Mouse (Mus musculus): Measurements from ENCODE around the gene Tmem253. TPM values are rescaled to one million over a fixed set of nuclear protein-coding genes. Genes with fewer than 3 reads are reported as not detected.

The Tmem253 gene
- polyA plus RNA-seq, 1 experiment from 2014 or later = 1.0 TPM

- H3K27ac ChIP-seq = no peak overlapping the region
- H3K36me3 ChIP-seq = peaks cover 98% of the 10 kb centered on the region
- H3K27me3 ChIP-seq (ENCODE audit: insufficient read depth, poor library complexity, severe bottlenecking) = no peaks in the 10 kb centered on the region
- H3K9me3 ChIP-seq = no peaks in the 10 kb centered on the region
- H3K4me3 ChIP-seq = no peak overlapping the region
- DNase-seq (ENCODE audit: low spot score) = no peak
- H3K4me1 ChIP-seq (replicated peaks) = no peaks in the 10 kb centered on the region
- WGBS = 81% methylated on average over 12 of the region's 12 CpGs
These were observed 20.1 kb upstream of the Tmem253 start for GRCm38 (mm10) chr14:51995219-51995871.

- Histone ChIP-seq H3K4me3 (no peak overlapping the region), H3K4me1 (replicated peaks) (no peaks in the 10 kb centered on the region), H3K36me3 (peaks cover 98% of the 10 kb centered on the region), H3K27ac (no peak overlapping the region), H3K27me3 (ENCODE audit: insufficient read depth, poor library complexity, severe bottlenecking) (no peaks in the 10 kb centered on the region), H3K9me3 (no peaks in the 10 kb centered on the region)
- WGBS = 88% methylated on average over 13 of the region's 13 CpGs
- no peak for DNase-seq (ENCODE audit: low spot score)
These were observed 19.1 kb upstream of the Tmem253 start for GRCm38 (mm10) chr14:51996231-51996841.

GRCm38 (mm10) chr14:51996866-51997265 lies 18.6 kb upstream of the Tmem253 start:
- Histone ChIP-seq H3K27ac (no peak overlapping the region), H3K36me3 (peaks cover 97% of the 10 kb centered on the region), H3K4me1 (replicated peaks) (no peaks in the 10 kb centered on the region), H3K4me3 (no peak overlapping the region), H3K27me3 (ENCODE audit: insufficient read depth, poor library complexity, severe bottlenecking) (no peaks in the 10 kb centered on the region), H3K9me3 (no peaks in the 10 kb centered on the region)
- WGBS = 74% methylated on average over 17 of the region's 17 CpGs
- no peak for DNase-seq (ENCODE audit: low spot score)

GRCm38 (mm10) chr14:51997483-51997882 lies 18.0 kb upstream of the Tmem253 start:
- 92% methylated on average over 14 of the region's 14 CpGs for WGBS
- Histone ChIP-seq H3K4me1 (replicated peaks) (no peaks in the 10 kb centered on the region), H3K27ac (no peak overlapping the region), H3K4me3 (no peak overlapping the region), H3K36me3 (peaks cover 97% of the 10 kb centered on the region), H3K9me3 (no peaks in the 10 kb centered on the region), H3K27me3 (ENCODE audit: insufficient read depth, poor library complexity, severe bottlenecking) (no peaks in the 10 kb centered on the region)
- DNase-seq (ENCODE audit: low spot score) = no peak

DNA sequence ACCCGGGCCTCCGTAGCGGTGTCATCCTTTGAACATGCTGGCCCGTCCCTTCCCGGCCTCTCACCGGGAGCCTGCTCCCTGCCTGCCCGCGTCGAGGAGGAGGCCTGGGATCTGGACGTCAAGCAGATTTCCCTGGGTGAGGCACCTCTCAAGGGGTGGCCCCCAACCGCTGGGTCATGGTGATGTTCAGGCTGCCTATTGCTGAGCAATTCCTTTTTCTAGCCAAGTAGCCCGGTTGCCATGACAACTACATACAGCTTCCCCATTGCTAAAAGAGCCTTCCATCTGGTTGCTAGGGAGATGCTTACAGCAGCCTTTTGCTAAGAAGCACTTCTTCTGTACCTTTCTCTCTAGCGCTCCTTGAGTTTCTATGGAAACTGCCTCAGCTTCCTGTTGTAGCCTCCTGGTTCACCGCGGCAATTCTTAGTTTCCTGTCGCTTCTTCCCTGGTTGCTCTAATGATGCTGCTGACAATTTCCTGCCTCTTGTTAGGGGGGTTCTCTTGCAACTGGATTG lies 11.4 kb upstream of the Tmem253 start:
- Histone ChIP-seq H3K9me3 (no peaks in the 10 kb centered on the region), H3K4me1 (replicated peaks) (peaks cover 53% of the 10 kb centered on the region), H3K27ac (peak overlapping the region; percentile 67), H3K4me3 (peak overlapping the region; percentile 22), H3K36me3 (peaks cover 96% of the 10 kb centered on the region), H3K27me3 (ENCODE audit: insufficient read depth, poor library complexity, severe bottlenecking) (no peaks in the 10 kb centered on the region)
- 25% methylated on average over 16 of the region's 16 CpGs for WGBS
- peak; percentile 69 for DNase-seq (ENCODE audit: low spot score)

DNA sequence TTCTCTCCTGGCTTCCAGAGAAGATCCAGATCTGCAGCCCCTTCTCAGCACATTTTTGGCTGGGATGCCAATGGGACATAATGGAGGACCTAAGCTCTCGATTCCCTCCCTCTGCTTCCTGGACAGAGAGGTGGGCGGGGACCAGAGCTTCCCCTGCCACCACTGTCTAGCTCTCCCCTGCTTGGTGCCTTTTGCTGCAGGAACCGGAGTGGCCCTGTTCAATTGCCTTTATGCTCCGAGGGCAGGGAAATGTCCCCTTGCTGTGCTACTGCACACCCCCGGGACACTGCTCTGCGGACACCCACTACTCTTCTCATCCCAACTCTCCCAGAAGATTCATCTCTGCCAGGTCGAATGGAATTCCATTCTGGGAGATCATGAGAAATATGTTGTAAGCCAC lies 10.3 kb upstream of the Tmem253 start:
- no peak overlapping the region for H3K27ac ChIP-seq
- peaks cover 92% of the 10 kb centered on the region for H3K36me3 ChIP-seq
- H3K27me3 ChIP-seq (ENCODE audit: insufficient read depth, poor library complexity, severe bottlenecking) = no peaks in the 10 kb centered on the region; the same call in 1 of the 2 replicates
- WGBS = 69% methylated on average over 7 of the region's 7 CpGs
- H3K9me3 ChIP-seq = no peaks in the 10 kb centered on the region
- H3K4me1 ChIP-seq (replicated peaks) = peaks cover 64% of the 10 kb centered on the region
- DNase-seq (ENCODE audit: low spot score) = no peak
- no peak overlapping the region for H3K4me3 ChIP-seq

DNA sequence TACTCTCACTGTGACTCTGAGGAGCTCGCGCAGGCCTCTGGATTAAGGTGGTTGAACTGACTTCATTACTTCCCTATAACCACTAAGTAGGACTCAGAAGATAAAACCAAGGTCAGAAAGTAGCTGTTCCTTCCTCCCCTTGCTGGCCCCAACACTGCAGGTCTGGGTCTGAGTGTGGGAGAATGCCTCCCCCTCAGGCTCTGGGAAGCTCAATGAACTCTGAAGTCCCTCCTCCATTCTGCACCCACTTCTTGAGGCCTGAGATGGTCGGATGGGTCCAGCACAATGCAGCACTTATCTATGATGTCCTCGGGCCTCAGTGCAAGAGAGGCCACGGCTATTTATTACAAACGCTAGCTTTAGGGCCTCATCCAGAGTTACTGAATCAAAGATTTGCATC lies 9.8 kb upstream of the Tmem253 start:
- WGBS = 83% methylated on average over 6 of the region's 6 CpGs
- no peaks in the 10 kb centered on the region; the same call in 1 of the 2 replicates for H3K27me3 ChIP-seq (ENCODE audit: insufficient read depth, poor library complexity, severe bottlenecking)
- H3K9me3 ChIP-seq = no peaks in the 10 kb centered on the region
- peaks cover 69% of the 10 kb centered on the region for H3K4me1 ChIP-seq (replicated peaks)
- no peak for DNase-seq (ENCODE audit: low spot score)
- no peak overlapping the region for H3K4me3 ChIP-seq
- H3K27ac ChIP-seq = no peak overlapping the region
- peaks cover 87% of the 10 kb centered on the region for H3K36me3 ChIP-seq

DNA sequence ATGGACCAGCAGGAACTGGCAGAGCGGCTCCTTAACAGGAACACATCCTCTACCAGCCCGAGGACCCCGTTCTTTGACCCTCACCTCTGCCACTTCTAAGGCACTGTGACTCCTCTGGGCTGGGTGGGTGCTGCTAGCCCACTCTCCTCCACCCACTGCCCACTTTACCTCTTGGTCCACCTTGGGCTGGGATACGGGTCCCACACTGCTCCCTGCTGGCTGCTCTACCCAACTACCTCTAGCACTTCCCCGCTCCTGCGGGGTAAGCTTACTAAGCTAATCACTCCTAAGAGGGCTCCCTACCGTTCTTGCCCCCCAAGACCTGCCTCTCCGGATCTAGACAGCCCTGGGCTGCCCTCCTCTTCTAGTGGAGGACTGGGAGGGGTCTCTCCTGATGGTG lies 9.2 kb upstream of the Tmem253 start:
- peaks cover 75% of the 10 kb centered on the region for H3K4me1 ChIP-seq (replicated peaks)
- no peaks in the 10 kb centered on the region for H3K9me3 ChIP-seq
- no peak overlapping the region for H3K4me3 ChIP-seq
- no peak overlapping the region for H3K27ac ChIP-seq
- 77% methylated on average over 8 of the region's 8 CpGs for WGBS
- DNase-seq (ENCODE audit: low spot score) = no peak
- H3K36me3 ChIP-seq = peaks cover 81% of the 10 kb centered on the region
- H3K27me3 ChIP-seq (ENCODE audit: insufficient read depth, poor library complexity, severe bottlenecking) = no peaks in the 10 kb centered on the region; the same call in 1 of the 2 replicates

DNA sequence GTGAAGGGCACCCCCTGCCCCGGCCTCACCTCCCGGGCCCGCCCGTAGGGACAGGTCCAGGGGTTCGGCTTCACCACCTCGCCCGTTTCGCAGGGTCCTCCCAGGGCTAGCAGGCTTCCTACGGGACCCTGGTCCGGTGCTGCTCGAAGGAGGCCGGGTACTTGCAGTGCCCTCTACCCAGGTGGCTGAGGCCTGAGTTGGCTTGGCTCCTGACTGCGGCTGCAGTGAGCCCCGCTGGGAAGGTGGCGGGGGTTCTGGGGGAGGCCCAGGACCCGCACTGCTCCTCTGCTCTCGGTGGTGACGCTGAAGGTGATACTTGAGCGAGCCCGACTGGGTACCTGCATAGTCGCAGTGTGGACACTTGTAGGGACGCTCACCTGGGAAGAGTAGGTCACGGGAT lies 8.7 kb upstream of the Tmem253 start:
- WGBS = 94% methylated on average over 23 of the region's 23 CpGs
- H3K36me3 ChIP-seq = peaks cover 76% of the 10 kb centered on the region
- no peak overlapping the region for H3K4me3 ChIP-seq
- H3K9me3 ChIP-seq = no peaks in the 10 kb centered on the region
- peaks cover 81% of the 10 kb centered on the region for H3K4me1 ChIP-seq (replicated peaks)
- H3K27ac ChIP-seq = no peak overlapping the region
- no peak for DNase-seq (ENCODE audit: low spot score)
- no peaks in the 10 kb centered on the region; the same call in 1 of the 2 replicates for H3K27me3 ChIP-seq (ENCODE audit: insufficient read depth, poor library complexity, severe bottlenecking)

DNA sequence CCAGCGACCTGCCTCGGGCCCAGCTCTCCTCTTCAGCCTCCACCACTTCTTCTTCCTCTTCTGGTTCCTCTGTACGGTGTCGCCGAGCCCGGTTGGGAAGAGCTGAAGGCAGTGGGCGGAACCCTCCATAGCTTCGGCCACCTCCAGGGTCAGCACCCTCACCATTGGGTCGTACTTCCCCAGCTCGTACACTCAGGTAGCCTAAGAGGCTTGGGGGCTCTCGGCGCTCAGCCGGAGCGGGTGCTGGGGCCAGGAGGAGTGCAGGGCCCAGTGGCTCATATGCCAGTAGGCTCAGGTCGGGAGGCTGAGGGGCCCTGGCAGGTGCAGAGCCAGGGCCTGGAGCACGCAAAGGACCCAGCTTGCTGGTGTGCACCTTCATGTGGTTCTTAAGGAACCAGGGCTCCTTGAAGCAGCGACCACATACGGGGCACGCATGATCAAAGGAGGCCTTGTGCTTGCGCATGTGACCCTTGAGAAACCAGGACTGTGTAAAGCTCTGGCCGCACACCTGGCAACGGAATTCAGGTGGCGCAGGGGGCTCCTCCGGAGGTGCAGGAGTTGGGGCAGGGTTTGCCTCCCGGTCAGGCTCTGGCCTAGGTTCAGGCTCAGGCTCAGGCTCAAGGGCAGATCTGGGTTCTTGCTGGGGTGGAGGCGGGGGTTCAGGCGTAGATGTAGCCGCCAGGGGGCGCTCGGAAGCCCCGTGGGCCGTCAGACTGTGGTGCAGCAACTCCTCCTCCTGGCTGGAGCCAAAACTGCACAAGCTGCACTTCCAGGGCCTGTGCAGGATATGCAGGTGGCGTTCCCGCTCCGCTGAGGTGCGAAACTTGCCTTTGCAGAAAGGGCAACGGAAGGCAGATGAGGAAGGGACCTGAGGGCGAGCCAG lies 6.9 kb upstream of the Tmem253 start:
- peak; percentile 89 for DNase-seq (ENCODE audit: low spot score)
- Histone ChIP-seq H3K27me3 (ENCODE audit: insufficient read depth, poor library complexity, severe bottlenecking) (no peaks in the 10 kb centered on the region; the same call in 1 of the 2 replicates), H3K36me3 (peaks cover 58% of the 10 kb centered on the region), H3K4me3 (peak overlapping the region; percentile 80), H3K9me3 (no peaks in the 10 kb centered on the region), H3K4me1 (replicated peaks) (peaks cover 93% of the 10 kb centered on the region), H3K27ac (peak overlapping the region; percentile 100)
- WGBS = 53% methylated on average over 38 of the region's 38 CpGs

DNA sequence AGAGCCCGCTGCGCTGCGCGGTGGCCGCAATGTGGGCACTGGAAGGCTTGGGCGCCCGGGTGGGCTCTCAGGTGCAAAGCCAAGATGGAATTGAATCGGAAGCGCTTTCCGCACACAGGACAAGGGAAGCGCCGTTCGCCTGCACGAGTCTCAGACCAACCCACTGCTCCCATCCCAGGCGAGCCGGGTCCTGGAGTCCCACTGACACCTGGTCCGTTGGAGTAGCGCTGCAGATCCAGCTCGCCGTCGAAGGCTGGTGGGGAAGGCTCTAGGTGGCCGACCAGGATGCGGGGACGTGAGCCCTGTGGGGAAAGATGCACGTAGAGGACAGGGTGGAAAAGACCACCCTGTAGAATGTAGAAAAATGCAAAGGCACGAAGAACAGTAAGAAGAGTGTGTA lies 6.1 kb upstream of the Tmem253 start:
- H3K4me1 ChIP-seq (replicated peaks) = peaks cover 85% of the 10 kb centered on the region
- no peak for DNase-seq (ENCODE audit: low spot score)

DNA sequence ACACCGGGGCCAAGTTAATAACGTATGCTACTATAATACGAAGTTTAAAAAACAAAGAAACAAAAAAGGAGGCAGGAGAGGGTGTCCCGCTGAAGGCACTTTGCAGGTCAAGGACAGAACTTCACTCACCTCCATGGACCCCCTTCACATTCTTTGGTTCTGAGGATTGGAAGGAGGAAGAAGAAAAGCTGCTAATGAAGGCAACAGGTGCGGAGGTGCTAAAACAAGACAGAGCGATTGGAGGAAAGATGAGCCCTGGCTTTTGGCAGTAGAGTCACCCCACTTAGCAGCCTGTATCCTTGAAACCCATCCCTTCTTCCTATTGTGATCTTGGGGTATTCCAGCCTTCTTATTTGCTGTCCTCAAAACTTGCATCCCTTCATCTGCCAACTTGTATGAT lies 5.6 kb upstream of the Tmem253 start:
- Histone ChIP-seq H3K27me3 (ENCODE audit: insufficient read depth, poor library complexity, severe bottlenecking) (no peaks in the 10 kb centered on the region; the same call in 1 of the 2 replicates), H3K4me3 (peak overlapping the region; percentile 80), H3K4me1 (replicated peaks) (peaks cover 81% of the 10 kb centered on the region), H3K27ac (peak overlapping the region; percentile 100), H3K9me3 (no peaks in the 10 kb centered on the region), H3K36me3 (peaks cover 45% of the 10 kb centered on the region)
- WGBS = 38% methylated on average over 6 of the region's 6 CpGs
- no peak for DNase-seq (ENCODE audit: low spot score)

More for the DNA sequence above, 6.1 kb upstream of the Tmem253 start:
- H3K36me3 ChIP-seq = peaks cover 50% of the 10 kb centered on the region
- H3K27ac ChIP-seq = peak overlapping the region; percentile 100
- no peaks in the 10 kb centered on the region for H3K9me3 ChIP-seq
- peak overlapping the region; percentile 80 for H3K4me3 ChIP-seq
- WGBS = 32% methylated on average over 26 of the region's 26 CpGs
- H3K27me3 ChIP-seq (ENCODE audit: insufficient read depth, poor library complexity, severe bottlenecking) = no peaks in the 10 kb centered on the region; the same call in 1 of the 2 replicates

Measured in hindbrain, embryonic 10.5 days (tissue).